Mouse (Mus musculus) lung, embryonic 14.5 days (tissue): ENCODE measurements around the gene Oosp3. TPM values are rescaled to one million over a fixed set of nuclear protein-coding genes. Genes with fewer than 3 reads are reported as not detected.

Source experiments
- ATAC-seq: fragments of 200-750 bp; cut with Nextera tagmentation; 2 replicates; pipeline ENCODE4 v1.8.0; 2017; ENCODE audit warnings: mild to moderate bottlenecking, moderate TSS enrichment, moderate library complexity; ENCODE audit not compliant: insufficient read depth
- DNase-seq: peaks from one replicate; pipeline ENCODE4 v3.0.0-alpha.2; 2015
- H3K27ac ChIP-seq: fragments of 300-500 bp; sonication (generic); 2 replicates; pipeline ENCODE4 v1.5.1; 2014; ENCODE audit warnings: low read depth, mild to moderate bottlenecking, moderate library complexity
- H3K27me3 ChIP-seq: fragments of 300-500 bp; sonication (generic); 2 replicates; pipeline ENCODE4 v1.6.1; 2014; ENCODE audit warnings: low read length, control low read depth; ENCODE audit not compliant: insufficient read depth
- H3K36me3 ChIP-seq: fragments of 300-500 bp; sonication (generic); 2 replicates; pipeline ENCODE4 v1.6.1; 2014; ENCODE audit warnings: control low read depth; ENCODE audit not compliant: insufficient read depth
- H3K4me1 ChIP-seq: fragments of 300-500 bp; sonication (generic); 2 replicates; pipeline ENCODE4 v1.6.1; 2014; ENCODE audit warnings: antibody characterized with exemption, control low read depth; ENCODE audit not compliant: insufficient read depth
- H3K4me2 ChIP-seq: fragments of 300-500 bp; sonication (generic); 2 replicates; pipeline ENCODE4 v1.6.1; 2014; ENCODE audit warnings: mild to moderate bottlenecking
- H3K4me3 ChIP-seq: fragments of 300-500 bp; sonication (generic); 2 replicates; pipeline ENCODE4 v1.5.1; 2014; ENCODE audit warnings: low read depth, low read length
- H3K9ac ChIP-seq: fragments of 300-500 bp; sonication (generic); 2 replicates; pipeline ENCODE4 v1.6.1; 2014
- H3K9me3 ChIP-seq: fragments of 300-500 bp; sonication (generic); 2 replicates; pipeline ENCODE4 v1.6.1; 2016; ENCODE audit warnings: low read depth, low read length, control low read depth
- CTCF ChIP-seq: IDR thresholded peaks from 2 replicates; pipeline ENCODE4 v1.5.1; 2016; ENCODE audit warnings: antibody characterized with exemption, low read depth
- WGBS: fragments of 180-500 bp; shearing (Covaris S2); extraction: QIAGEN DNeasy Blood & Tissue Kit; methylation state at CpG from one replicate; pipeline ENCODE4 v1.1.7; 2014; 5-methylcytosine and 5-hydroxymethylcytosine counted together
- polyA plus RNA-seq: library from polyadenylated mRNA; unstranded; fragments of >200 nt; fragmentation: Nextera tagmentation; extraction: Ambion mirVana; gene quantifications from 2 replicates; pipeline ENCODE4 v1.2.1, GENCODE M21; 2014

Gene Oosp3
- polyA plus RNA-seq, 1 experiment from 2014 or later = not detected

DNA sequence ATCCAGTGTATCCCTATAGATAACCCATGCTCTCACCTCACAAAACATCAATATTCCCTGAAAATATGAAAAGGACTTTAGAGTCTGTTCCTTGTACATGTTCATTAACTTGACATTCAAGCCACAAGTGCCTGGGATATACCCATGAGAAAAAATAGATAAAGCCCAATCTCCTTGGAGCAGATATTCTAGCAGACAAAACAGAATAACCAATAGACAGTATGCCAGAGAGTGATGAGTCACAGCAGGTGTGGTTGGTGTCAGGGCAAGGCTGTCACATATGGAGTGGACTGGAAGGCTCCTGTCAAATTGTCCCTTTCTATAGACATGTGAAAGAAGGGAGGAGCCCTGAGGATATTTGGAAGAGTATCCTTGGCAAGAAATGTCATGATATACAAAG is 48.8 kb downstream of the Oosp3 start:
- no peaks in the 10 kb centered on the region for H3K27me3 ChIP-seq
- no peak overlapping the region for H3K27ac ChIP-seq
- no peak overlapping the region for H3K4me3 ChIP-seq
- H3K36me3 ChIP-seq = no peaks in the 10 kb centered on the region
- H3K9ac ChIP-seq = no peak overlapping the region
- no peak for DNase-seq
- no peak for ATAC-seq
- H3K4me1 ChIP-seq = no peaks in the 10 kb centered on the region
- TF ChIP-seq CTCF = no peak
- H3K9me3 ChIP-seq = no peaks in the 10 kb centered on the region
- no peak overlapping the region for H3K4me2 ChIP-seq

- Histone ChIP-seq H3K36me3 (no peaks in the 10 kb centered on the region), H3K9me3 (no peaks in the 10 kb centered on the region), H3K4me1 (no peaks in the 10 kb centered on the region), H3K9ac (no peak within 1 kb of the TSS), H3K27me3 (no peaks in the 10 kb centered on the region), H3K4me3 (no peak within 1 kb of the TSS), H3K27ac (no peak within 1 kb of the TSS), H3K4me2 (no peak within 1 kb of the TSS)
- ATAC-seq = no peak
- no peak for DNase-seq
- TF ChIP-seq CTCF = no peak
- WGBS = 67% methylated on average over 2 of the region's 2 CpGs
Measured at GRCm38 (mm10) chr19:11747298-11747697, 50.4 kb downstream of the Oosp3 start, which contains the start of gene Gif. Gene Gif (plus strand): TSS chr19:11747554.

Other genes with a start within 250 kb of the Oosp3 start
- gene Ms4a6c, start 227.7 kb upstream of the Oosp3 start, polyA plus RNA-seq = 6.3 and 7.1 TPM in 2 replicates
- not detected in 2 replicates for gene Gm8369, start 211.1 kb upstream of the Oosp3 start, polyA plus RNA-seq
- 5.2 and 6.1 TPM in 2 replicates for gene Ms4a6b, start 180.5 kb upstream of the Oosp3 start, polyA plus RNA-seq
- gene Ms4a4d, start 160.3 kb upstream of the Oosp3 start, polyA plus RNA-seq = 1.1 and 2.1 TPM in 2 replicates
- gene Ms4a6d, start 92.2 kb upstream of the Oosp3 start, polyA plus RNA-seq = 5.2 and 6.0 TPM in 2 replicates
- gene Ms4a2, start 73.3 kb upstream of the Oosp3 start, polyA plus RNA-seq = 0.12 TPM in 1 of 2 replicates, not detected in the other
- not detected in 2 replicates for gene Ms4a3, start 56.2 kb upstream of the Oosp3 start, polyA plus RNA-seq
- not detected in 2 replicates for gene Oosp2, start 36.5 kb upstream of the Oosp3 start, polyA plus RNA-seq
- not detected in 2 replicates for gene Oosp1, start 5.9 kb upstream of the Oosp3 start, polyA plus RNA-seq
- 0.28 and 0.46 TPM in 2 replicates for gene Gif, start 50.5 kb downstream of the Oosp3 start, polyA plus RNA-seq
- 51.0 and 56.9 TPM in 2 replicates for gene Mrpl16, start 73.3 kb downstream of the Oosp3 start, polyA plus RNA-seq
- gene Stx3, start 122.3 kb downstream of the Oosp3 start, polyA plus RNA-seq = 17.2 and 19.1 TPM in 2 replicates
- not detected in 2 replicates for gene Olfr1417, start 142.2 kb downstream of the Oosp3 start, polyA plus RNA-seq
- gene Olfr1418, start 164.0 kb downstream of the Oosp3 start, polyA plus RNA-seq = not detected in 2 replicates
- gene Olfr1419, start 178.1 kb downstream of the Oosp3 start, polyA plus RNA-seq = not detected in 2 replicates
- gene Olfr1420, start 189.5 kb downstream of the Oosp3 start, polyA plus RNA-seq = 0.05 TPM in 1 of 2 replicates, not detected in the other
- gene Patl1, start 215.3 kb downstream of the Oosp3 start, polyA plus RNA-seq = 25.9 TPM in 2 replicates